Mouse (Mus musculus): ENCODE data around the gene Hoxd11.

DNA sequence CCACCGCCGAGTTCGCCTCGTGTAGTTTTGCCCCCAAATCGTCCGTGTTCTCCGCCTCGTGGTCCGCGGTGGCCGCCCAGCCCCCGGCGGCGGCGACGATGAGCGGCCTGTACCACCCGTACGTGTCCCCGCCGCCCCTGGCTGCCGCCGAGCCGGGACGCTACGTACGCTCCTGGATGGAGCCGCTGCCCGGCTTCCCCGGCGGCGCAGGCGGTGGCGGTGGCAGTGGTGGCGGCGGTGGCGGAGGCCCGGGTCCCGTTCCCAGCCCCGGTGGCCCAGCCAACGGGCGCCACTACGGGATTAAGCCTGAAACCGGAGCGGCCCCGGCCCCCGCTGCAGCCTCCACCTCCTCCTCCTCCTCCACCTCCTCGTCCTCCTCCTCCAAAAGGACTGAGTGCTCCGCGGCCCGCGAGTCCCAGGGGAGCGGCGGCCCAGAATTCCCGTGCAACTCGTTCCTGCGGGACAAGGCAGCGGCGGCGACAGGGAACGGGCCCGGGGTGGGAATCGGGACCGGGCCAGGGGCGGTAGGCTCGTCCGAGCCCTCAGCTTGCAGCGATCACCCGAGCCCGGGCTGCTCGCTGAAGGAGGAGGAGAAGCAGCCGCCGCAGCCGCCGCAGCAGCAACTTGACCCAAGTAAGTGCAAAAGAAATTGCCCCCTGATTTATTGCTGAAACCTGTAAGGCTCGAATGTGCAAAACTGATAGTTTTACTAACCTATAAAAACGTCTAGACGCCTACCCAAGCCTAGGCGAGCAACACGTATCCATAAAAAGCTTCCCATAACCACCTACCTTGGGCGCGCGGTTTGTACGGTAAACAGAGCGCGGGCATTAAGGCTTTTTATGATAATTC lies 19.1 kb downstream of the Hoxd11 start:
- TF ChIP-seq CTCF (IDR thresholded peaks at IDR 0.05; ENCODE audit: low read depth, low read length) (no peak), POLR2A (IDR thresholded peaks at IDR 0.05; ENCODE audit: insufficient read depth, low read length) (no peak), EP300 (IDR thresholded peaks at IDR 0.05; ENCODE audit: insufficient read depth, low read depth, low read length) (no peak)
